Mouse (Mus musculus) kidney, postnatal 10 days (tissue): ENCODE measurements around the gene Vcl.

Experiments used
- DNase-seq: peaks from one replicate; pipeline ENCODE4 v3.0.0; 2021; ENCODE audit warnings: mixed read lengths

Gene Vcl

DNA sequence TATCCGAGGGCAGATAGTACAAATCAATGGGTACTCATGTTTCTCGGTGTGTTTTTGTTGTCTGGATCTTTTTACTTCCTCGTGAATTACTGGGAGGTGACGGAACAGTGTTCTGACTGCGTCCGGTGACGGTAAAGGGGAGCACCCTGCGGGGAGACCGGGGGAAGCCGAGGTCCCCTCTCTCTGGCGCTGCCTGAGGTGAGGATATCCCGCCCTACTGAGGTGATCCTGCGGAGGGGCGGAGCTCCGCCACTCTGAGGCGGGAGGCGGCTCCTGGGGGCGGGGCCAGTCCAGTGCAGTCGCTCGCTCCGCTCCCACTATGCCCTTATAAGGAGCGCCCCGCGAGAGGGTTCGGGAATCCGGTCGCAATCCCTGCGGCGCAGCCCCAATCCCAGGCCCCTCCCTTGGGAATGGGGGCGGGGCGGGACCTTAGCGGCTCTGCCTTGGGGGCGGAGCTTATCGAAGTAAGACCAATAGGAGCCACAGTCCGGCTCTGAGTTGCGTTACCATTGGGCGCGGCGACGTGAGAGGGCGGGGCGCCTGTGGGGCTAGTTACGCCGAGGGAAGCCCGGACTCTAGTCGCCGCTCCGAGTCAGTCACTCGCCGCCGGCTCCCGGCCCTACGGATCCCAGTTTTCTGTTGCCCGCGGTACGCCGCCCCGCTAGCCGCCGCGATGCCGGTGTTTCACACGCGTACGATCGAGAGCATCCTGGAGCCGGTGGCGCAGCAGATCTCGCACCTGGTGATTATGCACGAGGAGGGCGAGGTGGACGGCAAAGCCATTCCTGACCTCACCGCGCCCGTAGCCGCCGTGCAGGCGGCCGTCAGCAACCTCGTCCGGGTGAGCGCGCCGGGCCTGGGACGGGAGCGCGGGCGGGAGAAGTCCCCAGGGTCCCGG lies at the start of gene Vcl:
Gene Vcl (plus strand): TSS at position 551 of the 898 bp plus-strand sequence.
- DNase-seq: peak; percentile 100

DNA sequence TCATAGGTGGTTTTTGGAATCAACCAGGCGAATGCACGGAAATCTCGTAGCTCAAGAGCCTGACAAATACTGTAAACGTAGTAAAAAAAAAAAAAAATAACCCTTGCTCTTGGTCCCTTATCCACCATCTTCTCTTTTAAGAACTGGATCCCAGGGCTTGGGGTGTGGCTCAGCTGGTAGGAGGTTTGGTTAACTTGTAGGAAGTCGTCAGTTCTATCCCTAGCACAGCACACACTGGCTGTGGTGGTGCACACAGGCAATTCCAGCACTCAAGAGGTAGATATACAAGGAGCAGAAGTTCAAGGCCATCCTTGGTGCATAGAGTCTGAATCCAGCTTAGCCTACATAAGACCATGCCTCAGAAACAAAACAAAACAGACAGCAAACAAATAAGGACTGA lies 44.5 kb upstream of the Vcl start:
- no peak for DNase-seq

DNA sequence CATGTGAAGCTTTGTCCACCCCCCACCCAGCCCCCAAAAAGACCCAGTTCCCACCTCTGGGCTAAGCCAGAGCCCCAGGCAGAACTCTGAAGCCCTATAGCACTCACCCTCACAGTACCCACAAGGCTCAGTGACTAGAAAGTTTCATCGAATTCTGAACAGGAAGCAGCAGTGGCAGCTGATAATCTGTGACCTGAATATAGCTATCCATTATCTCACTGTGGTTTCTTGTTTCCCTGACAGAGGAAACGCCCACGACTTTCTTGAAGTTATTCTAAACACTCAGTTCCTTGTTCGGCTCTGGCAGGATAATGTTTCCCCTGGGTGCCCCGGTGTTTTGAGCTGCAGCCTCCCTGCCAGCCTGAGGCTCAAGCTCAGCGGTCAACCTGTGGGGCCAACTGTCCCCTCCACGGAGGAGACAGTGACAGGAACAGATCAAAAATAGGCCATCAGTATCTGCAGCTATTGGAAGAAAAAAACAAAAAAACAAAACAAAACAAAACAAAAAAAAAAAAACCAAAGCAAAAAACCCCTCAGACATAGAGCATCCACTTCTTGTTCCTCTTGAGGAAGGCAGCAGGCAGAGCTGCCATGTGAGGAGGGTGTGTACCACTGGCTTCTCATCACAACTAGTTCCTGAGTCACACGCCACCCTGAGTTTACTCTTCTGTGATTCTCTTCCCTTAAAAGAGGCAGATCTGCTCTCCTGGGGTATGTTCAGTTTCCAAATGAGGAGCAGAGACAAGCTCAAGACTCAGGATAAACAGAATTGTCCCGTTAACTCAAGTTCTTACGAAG lies 43.9 kb upstream of the Vcl start:
- DNase-seq: peak; percentile 33

GRCm38 (mm10) chr14:20886266-20886665 lies 42.9 kb upstream of the Vcl start:
- DNase-seq: peak; percentile 76

- DNase-seq: no peak
Measured at GRCm38 (mm10) chr14:20887541-20888085, 41.6 kb upstream of the Vcl start.

- peak; percentile 39 for DNase-seq
Measured at GRCm38 (mm10) chr14:20891941-20892402, 37.2 kb upstream of the Vcl start.

GRCm38 (mm10) chr14:20893815-20894214 lies 35.4 kb upstream of the Vcl start:
- DNase-seq: peak; percentile 42

- DNase-seq: no peak
Measured at GRCm38 (mm10) chr14:20901267-20901666, 27.9 kb upstream of the Vcl start.

DNA sequence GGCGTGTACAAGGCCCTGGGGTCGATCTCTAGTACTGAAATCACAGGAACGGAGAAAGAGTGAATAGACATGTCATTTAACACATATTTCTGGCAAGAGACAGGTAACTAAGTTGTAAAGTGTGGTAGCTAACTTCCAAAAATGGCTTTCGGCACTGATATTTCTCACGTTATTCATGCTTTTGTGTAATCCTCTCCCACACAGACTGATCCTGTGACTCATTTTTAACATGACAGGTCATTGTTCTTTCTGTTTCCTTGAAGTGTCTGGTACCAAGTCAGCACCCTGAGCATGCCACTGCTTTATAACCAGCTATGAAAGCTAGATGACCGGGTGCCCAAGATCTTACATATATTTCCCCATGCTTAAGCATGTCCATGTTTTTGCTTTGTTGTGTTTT lies 26.1 kb upstream of the Vcl start:
- DNase-seq: no peak

- DNase-seq: no peak
Measured at GRCm38 (mm10) chr14:20911811-20912210, 17.4 kb upstream of the Vcl start.

- DNase-seq: peak; percentile 14
Measured at GRCm38 (mm10) chr14:20914415-20914814, 14.8 kb upstream of the Vcl start.

DNA sequence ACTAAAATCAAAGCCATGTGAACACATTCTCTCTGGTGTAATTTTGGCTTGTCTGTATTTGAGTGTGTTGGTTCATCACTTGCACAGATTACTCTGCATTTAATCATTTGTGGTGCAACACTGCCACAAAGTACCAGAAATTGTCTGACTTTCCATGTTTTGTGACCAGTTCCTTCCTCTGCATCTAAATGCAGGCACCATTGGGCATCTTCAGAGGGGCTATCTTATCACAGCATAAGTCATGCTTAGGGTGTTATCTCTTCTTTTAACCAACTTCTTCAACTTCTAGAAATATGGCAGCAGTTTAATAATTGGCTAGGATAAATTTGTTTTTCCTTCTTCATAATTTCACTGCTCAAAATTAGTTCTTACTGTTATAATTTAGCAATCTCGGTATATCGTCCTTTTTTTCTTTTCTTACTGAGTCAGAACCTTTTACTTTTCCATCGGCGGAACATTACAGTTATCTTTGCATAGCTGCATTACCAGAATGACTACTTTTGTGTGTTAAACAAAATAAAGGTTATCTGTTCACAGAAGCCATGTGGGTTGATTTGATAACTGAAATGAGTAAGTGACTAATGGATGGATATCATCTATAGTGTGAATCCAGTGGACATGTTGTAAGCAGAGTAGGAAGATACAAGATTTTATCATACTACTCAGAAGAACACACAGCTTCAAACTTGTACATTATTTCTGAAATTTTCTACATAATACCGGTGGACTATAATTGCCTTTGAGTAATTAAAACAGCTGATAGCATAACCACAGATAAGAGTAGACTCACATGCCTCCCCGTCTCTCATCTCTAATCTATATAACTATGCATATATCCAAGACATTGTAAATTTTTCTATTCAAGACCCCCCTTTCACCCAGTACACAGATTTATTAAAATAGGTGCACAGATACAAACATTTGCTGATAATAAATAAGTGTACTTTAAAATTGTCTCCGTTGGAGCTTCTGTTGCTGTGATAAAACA lies 12.3 kb upstream of the Vcl start:
- DNase-seq: no peak

- no peak for DNase-seq
Measured at GRCm38 (mm10) chr14:20924071-20924789, 5.0 kb upstream of the Vcl start.

GRCm38 (mm10) chr14:20927470-20928307 lies 1.5 kb upstream of the Vcl start:
- DNase-seq: no peak

GRCm38 (mm10) chr14:20928308-20928685 lies 901 bp upstream of the Vcl start:
- no peak for DNase-seq

DNA sequence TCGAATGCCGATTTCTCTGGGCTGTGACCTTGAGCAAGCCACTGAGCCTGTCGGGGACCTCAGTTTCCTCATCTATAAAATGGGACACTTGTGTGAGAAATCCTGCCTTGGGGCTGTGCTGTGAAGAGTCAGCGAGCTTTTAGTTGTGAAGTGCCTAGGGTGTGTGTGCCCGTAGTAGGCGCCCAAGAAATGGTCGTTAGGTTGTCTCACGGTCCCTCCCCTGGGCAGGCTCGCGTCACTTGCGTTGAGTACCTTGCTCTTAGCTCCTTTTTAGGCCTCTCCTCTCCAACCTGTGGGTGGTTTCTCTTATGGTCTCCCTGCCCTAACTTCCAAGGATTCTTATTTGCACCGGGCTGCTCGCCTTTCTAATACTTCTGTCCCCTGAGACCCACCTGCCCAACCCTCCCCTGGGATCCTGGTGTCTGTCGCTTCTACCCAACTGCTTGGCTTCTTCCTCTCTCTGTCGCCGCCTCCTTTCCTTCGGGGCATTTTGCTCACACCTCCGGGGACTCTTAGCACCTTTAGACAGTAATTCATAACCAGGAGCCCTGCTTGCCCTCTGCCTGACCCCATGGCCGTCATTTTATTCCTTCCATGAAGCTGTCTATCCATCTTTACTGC lies 726 bp downstream of the Vcl start:
- DNase-seq: peak; percentile 41

DNA sequence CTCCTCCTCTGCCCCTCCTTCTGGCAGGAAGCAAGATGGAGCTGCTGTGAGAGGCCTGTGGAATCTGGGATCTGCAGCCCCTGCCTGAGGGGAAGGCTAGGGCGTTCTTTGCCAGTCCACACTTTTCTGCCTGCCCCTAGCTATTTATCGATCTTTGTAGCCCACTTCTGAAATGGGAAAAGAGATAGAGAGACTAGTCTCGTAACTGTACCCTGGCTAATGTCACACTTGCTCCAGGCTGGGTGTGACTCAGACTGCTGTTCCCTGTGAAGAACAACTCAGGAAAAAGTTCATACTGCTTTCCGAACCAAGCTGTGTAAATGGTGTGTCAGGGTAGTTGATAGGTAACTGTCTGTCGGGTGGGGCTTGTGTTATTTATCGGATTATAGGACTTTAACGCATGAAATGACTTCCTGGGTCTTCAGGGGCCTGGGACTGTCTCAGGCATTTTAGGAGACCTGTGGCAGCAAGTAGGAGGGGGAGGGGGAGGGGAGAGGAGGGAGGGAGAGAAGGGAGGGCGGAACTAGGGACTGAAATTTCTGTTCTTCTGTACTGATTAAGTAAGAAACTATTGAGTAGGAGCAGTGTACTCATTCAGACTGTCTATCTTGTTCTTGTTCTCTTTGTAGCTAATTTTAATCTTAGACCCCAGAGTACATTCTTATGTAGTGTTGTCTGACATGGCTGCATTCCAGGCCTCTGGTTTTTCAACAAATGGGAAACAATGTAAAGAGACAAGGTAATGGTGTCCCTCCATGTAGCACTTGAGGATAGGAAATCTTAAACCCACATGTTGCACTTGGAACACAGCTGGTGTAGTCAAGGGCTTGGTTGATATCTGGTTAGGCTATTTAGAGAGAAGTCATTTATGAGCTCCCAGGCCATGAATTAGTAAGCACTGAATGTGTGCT lies 1.5 kb downstream of the Vcl start:
- peak; percentile 18 for DNase-seq

DNA sequence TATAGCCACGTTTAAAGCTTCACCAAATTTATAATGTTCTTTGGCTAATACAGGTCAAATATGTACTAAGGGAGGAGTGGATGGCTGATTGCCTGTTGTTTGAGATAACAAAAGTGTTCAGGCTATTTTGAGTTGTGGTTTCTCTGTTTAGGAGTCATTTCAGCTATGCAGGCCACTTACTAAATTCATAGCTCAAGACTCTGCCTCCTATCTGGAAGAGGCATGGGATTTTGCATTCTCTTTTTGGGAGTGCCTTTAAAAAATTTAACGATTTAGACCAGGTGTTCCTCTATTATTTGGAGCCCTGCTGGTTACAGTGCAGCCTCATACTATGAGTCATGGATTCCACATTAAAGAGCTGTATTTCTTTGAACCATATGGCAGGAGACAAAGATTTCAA lies 9.2 kb downstream of the Vcl start:
- no peak for DNase-seq

- DNase-seq: no peak
Measured at GRCm38 (mm10) chr14:20938860-20939259, 9.7 kb downstream of the Vcl start.
